In the genomic region with DNA sequence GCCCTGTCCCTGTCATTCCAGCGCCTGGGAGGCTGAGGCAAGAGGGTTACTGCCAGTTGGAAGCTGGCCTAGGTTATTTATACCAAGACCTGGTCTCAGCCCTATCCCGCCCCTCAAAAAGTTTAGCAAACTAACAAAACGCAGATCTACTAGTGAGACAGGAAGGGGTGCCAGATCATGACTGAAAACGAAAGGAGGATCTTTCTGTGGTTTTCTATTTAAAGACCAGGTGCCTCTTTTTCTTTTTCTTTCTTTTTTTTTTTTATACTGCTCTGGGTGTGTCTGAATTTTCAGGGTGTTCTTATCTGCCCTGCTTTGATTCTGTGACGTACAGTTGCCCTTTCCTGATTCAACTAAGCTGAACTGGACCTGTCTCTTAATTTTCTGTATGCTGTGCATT, we compare ENCODE assay signal across 22 mouse cellular contexts. TPM values are rescaled to one million over a fixed set of nuclear protein-coding genes. Genes with fewer than 3 reads are reported as not detected.
DNase-seq lines count a peak whose midpoint lies in the region; ATAC-seq lines count a peak whose summit lies in the region.
"Had no signal": no experiment of that assay in that cellular context is flagged by ENCODE, and none has a peak within 500 bp of the region (broad histone marks: within the 10 kb centered on the region; RNA-seq: fewer than 3 reads in every experiment).

No protein-coding gene starts in this region.

- H3K4me2 ChIP-seq in liver, embryonic 12.5 days, result no peak overlapping the region
- H3K4me2 ChIP-seq: embryonic facial prominence, embryonic 12.5 days; hindbrain, embryonic 13.5 days; limb, embryonic 13.5 days; liver, embryonic 15.5 days; midbrain, embryonic 13.5 days had no signal

- peaks cover 35% of the 10 kb centered on the region for H3K36me3 ChIP-seq in liver, embryonic 12.5 days
- H3K36me3 ChIP-seq: liver, embryonic 15.5 days had no signal

- H3K4me1 ChIP-seq in liver, embryonic 12.5 days, result peaks cover 4% of the 10 kb centered on the region
- H3K4me1 ChIP-seq: embryonic facial prominence, embryonic 12.5 days; limb, embryonic 13.5 days; liver, embryonic 15.5 days had no signal

- peak; percentile 92 for ATAC-seq in activated CD4-positive, CD25-positive, alpha-beta regulatory T cell, adult 4 months
- ATAC-seq in megakaryocyte-erythroid progenitor cell, adult 5-6 weeks (replicated peaks; ENCODE audit: low FRiP score, low TSS enrichment, poor library complexity, severe bottlenecking), result 0 out of 2 replicates have a peak, but pooled peaks have one; percentile 24
- ATAC-seq in liver, embryonic 12.5 days, result no peak
- ATAC-seq: forebrain, embryonic 16.5 days had no signal

- H3K9me3 ChIP-seq in liver, embryonic 12.5 days (replicated peaks), result no peaks in the 10 kb centered on the region
- H3K9me3 ChIP-seq: embryonic facial prominence, embryonic 12.5 days; G1E; hindbrain, embryonic 13.5 days; limb, embryonic 13.5 days; liver, embryonic 15.5 days; midbrain, embryonic 13.5 days had no signal

- intact Hi-C loops in heart, postnatal 10 days (cut with DNase I), result loop anchor here (10.0 kb wide), 1 partner anchor 183 kb away; no protein-coding TSS in a partner anchor

- no peak overlapping the region for H3K9ac ChIP-seq in liver, embryonic 12.5 days
- H3K9ac ChIP-seq: embryonic facial prominence, embryonic 12.5 days; hindbrain, embryonic 13.5 days; limb, embryonic 13.5 days; liver, embryonic 15.5 days; midbrain, embryonic 13.5 days had no signal

- WGBS in liver, embryonic 12.5 days (ENCODE audit: insufficient replicate concordance), result 40% methylated on average over 5 of the region's 5 CpGs

- no peak overlapping the region for H3K4me3 ChIP-seq in liver, embryonic 12.5 days
- H3K4me3 ChIP-seq: embryonic facial prominence, embryonic 12.5 days; gastrocnemius, adult 2 months; hindbrain, embryonic 13.5 days; left cerebral cortex, adult 2 months; limb, embryonic 13.5 days; liver, embryonic 15.5 days; midbrain, embryonic 13.5 days had no signal

- H3K27me3 ChIP-seq in liver, embryonic 12.5 days (replicated peaks), result no peaks in the 10 kb centered on the region
- H3K27me3 ChIP-seq: embryonic facial prominence, embryonic 12.5 days; hindbrain, embryonic 13.5 days; limb, embryonic 13.5 days; liver, embryonic 15.5 days; midbrain, embryonic 13.5 days had no signal

- DNase-seq in heart, adult 11 months, result peak; percentile 61
- no peak for DNase-seq in heart, postnatal 10 days
- DNase-seq in thymus, postnatal 14 days, result peak; percentile 37
- DNase-seq in embryo, embryonic 10 days (ENCODE audit: low spot score), result no peak
- DNase-seq in cerebellum, adult 11 months, result no peak
- DNase-seq: adrenal gland, adult 8-10 months; cerebellum, adult 11-12 months; gastrocnemius, adult 2 months; kidney, adult 11 months; kidney, postnatal 14 days; lung, postnatal 14 days had no signal

- H3K27ac ChIP-seq in liver, embryonic 12.5 days, result no peak overlapping the region
- H3K27ac ChIP-seq: embryonic facial prominence, embryonic 12.5 days; gastrocnemius, adult 2 months; hindbrain, embryonic 13.5 days; left cerebral cortex, adult 2 months; limb, embryonic 13.5 days; liver, embryonic 15.5 days; midbrain, embryonic 13.5 days had no signal

RNA-seq across cellular contexts. Expression of gene Ppa2, which starts 22.4 kb away (rescaled TPM):
- total RNA-seq in heart, postnatal 10 days (2021), result 100 to 1,000 TPM; 105 to 116 TPM
- polyA plus RNA-seq in activated CD4-positive, CD25-positive, alpha-beta regulatory T cell, adult 4 months (2017; shearing (Covaris generic)), result 10 to 100 TPM; 22.9 to 24.4 TPM
- 62.3 and 99.2 TPM in 2 replicates for total RNA-seq in megakaryocyte-erythroid progenitor cell, adult 5-6 weeks (2014; fragmentation: Nextera tagmentation)
- total RNA-seq in megakaryocyte-erythroid progenitor cell, adult 5-6 weeks (2017), result 109 and 119 TPM in 2 replicates
- 68.4 and 71.8 TPM in 2 replicates for polyA plus RNA-seq in liver, embryonic 12.5 days (2016; fragmentation: Nextera tagmentation; extraction: Ambion mirVana)

Comparison
In these comparisons a context has a peak if more than half of its experiments do, and no peak if none do; other contexts are left out.
1. DNase-seq: peak in heart, adult 11 months (single experiment) and thymus, postnatal 14 days (single experiment); none in heart, postnatal 10 days (0 of 2), embryo, embryonic 10 days (single experiment) and cerebellum, adult 11 months (single experiment).